Mouse (Mus musculus): ENCODE data around the gene Myh7b.

Myh7b gene

GRCm38 (mm10) chr2:155610978-155611377, at the start of gene Myh7b:
Myh7b (plus strand) TSS chr2:155611212.
- DNase-seq (ENCODE audit: low spot score in 2 of 2): no peak

DNA sequence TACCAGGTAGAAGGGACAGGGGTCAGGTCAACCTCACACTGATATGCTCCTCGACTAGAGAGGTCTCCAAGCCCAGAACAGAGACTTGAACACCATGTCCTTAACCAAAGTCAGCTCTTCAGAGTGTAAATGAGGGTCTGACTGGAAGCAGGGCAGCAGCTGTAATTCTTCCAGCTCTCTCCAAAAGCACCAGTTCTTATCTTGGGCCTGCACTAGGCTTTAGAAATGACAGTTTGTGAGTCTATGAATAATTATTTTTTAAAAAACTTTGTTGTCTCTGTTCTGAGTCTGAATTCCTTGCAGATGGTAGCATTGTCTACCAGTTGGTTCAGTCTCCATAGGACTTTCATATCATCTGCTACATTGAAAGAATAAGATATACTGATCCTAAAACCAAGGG, 48.8 kb upstream of the Myh7b start:
- no peak for DNase-seq (ENCODE audit: low spot score in 2 of 2)

- no peak for DNase-seq (ENCODE audit: low spot score in 2 of 2)
Measured at GRCm38 (mm10) chr2:155562934-155563333, 48.1 kb upstream of the Myh7b start.

GRCm38 (mm10) chr2:155567751-155568150, 43.3 kb upstream of the Myh7b start:
- no peak for DNase-seq (ENCODE audit: low spot score in 2 of 2)

DNA sequence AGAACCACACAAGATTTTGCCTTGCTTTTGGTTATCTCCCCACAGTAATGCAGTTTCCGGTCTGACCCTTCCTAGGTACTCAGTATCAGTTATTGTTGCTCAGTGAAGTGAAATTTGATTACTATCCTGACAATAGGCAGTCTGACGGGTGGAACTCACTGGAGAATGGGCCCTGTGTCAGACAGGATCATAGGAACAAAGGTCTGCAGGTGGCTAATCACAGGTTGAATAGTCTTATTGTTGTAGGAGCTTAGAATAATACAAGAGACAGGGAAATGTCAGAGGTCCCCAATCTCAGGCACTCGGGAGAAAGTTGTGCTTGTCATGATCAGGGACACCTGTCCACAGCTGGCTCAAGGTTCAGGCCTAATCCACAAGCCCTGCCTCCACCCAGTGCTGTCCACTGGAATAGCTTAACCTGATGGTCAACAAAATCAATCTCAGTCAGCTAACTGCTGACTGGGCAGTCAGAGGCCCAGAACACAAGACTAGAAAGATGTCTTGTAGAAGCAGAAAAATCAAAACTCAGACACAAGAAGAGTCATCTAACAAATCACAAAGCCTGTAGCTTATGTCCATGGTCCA, 41.7 kb upstream of the Myh7b start:
- no peak for DNase-seq (ENCODE audit: low spot score in 2 of 2)

DNA sequence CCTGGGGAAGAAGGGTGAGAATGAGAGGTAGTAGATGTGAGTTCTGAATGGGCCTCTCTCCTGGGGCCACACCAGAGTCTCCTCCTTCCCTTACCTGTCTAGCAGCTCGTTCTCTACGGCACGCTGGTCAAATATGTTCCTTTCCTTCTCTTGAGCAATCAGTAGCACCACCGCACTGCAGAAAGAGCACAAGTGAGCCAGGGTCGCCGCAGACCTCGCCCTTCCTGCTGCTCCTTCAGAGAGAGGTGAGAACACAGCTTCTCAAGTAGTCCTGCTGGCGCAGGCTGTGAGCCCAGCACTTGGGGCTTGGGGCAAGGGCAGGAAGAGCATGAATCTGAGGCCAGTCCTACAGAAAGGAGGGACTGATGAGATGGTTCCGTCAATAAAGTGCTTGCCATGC, 38.0 kb upstream of the Myh7b start:
- DNase-seq (ENCODE audit: low spot score in 2 of 2): no peak

DNA sequence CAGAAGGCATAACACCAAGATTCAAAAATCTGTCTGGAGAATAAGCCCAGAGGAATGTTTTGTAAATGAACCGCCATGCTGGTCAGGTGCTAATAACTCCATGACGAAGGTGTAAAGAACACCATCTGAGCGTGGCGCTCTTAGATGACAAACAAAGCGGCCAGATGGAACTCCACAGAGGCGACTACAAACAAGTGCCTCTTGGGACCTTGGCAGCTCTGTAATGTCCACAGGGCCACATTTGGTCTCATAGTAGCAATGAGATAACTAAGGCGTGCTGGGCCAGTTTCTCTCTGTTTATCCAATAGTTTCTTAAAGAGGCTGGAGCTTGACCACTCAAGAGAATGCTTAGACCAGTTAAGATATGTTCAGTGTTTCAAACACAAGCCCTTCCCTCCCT, 37.0 kb upstream of the Myh7b start:
- no peak for DNase-seq (ENCODE audit: low spot score in 2 of 2)

DNA sequence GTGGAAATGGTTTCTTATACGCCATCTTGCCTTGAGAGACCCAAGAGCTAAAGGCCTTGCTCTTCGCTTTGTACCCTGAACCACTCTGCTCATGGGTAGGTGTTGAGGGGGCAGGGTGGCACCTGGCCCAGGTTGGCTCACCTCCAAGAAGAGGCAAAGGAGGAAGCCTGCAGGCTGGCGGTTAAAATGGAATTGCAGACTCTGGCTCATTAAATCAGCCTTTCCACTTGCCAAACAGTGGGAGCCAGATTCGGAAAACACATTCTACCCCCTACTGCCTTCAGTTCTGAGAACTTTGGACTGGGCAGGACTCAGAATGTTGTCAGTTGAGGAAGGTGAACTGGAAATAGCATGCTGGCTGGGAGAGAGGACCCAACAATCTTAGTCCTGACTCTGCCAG, 36.3 kb upstream of the Myh7b start:
- peak in 1 of 2 experiments; percentile 38 for DNase-seq (ENCODE audit: low spot score in 2 of 2)

- no peak for DNase-seq (ENCODE audit: low spot score in 2 of 2)
Measured at GRCm38 (mm10) chr2:155576656-155577055, 34.4 kb upstream of the Myh7b start.

- DNase-seq (ENCODE audit: low spot score in 2 of 2): no peak
Measured at GRCm38 (mm10) chr2:155580331-155580730, 30.7 kb upstream of the Myh7b start.

GRCm38 (mm10) chr2:155582384-155582995, 28.5 kb upstream of the Myh7b start:
- DNase-seq (ENCODE audit: low spot score in 2 of 2): no peak

- no peak for DNase-seq (ENCODE audit: low spot score in 2 of 2)
Measured at GRCm38 (mm10) chr2:155582996-155583395, 28.0 kb upstream of the Myh7b start.

DNA sequence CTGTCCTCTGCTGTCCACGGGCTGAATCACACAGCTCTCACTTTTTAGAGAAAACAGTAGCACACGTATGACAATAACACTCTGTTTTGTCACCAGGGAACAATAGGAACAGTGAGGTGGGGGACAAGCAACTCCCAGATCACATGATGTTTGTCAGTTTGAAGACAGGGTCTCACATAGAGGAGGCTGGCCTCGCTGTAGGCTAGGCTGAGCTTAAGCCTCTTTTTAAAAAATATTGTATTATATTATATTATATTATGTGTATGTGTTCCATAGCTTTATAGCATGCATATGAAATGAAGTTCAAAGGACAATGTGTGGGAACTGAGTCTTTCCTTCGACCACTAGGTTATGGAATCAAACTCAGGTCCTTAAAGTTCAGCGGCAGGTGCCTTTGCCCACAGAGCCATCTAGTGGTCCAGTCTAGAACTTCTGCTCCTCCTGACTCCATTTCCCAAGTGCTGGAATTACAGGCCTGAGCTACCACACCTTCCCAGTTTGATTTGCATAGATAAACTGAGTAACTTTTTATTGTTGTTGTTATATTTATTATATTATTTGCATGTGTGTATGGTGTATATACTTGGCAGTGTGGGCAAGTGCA, 27.0 kb upstream of the Myh7b start:
- peak in 1 of 2 experiments; percentile 68 for DNase-seq (ENCODE audit: low spot score in 2 of 2)

GRCm38 (mm10) chr2:155585082-155585481, 25.9 kb upstream of the Myh7b start:
- no peak for DNase-seq (ENCODE audit: low spot score in 2 of 2)

GRCm38 (mm10) chr2:155585486-155585885, 25.5 kb upstream of the Myh7b start:
- DNase-seq (ENCODE audit: low spot score in 2 of 2): no peak

DNA sequence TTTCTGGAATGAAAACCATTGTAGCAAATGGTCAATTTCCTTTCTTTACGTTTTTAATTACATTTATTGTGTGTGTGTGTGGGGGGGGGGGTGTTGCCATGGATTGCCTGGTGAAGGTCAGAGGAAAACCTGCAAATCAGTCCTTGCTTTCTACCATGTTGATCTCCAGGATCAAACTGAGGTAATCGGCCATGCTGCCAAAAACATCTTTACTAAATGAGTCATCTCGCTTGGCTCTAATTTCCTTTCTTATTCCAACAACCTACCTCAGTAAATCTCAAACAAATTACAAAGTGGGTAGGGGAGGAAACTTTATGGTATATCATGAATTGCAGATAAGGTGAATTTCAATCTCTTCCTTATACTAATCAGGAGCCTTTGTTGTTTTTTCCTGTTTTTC, 22.9 kb upstream of the Myh7b start:
- DNase-seq (ENCODE audit: low spot score in 2 of 2): no peak

GRCm38 (mm10) chr2:155589521-155589920, 21.5 kb upstream of the Myh7b start:
- no peak for DNase-seq (ENCODE audit: low spot score in 2 of 2)

DNA sequence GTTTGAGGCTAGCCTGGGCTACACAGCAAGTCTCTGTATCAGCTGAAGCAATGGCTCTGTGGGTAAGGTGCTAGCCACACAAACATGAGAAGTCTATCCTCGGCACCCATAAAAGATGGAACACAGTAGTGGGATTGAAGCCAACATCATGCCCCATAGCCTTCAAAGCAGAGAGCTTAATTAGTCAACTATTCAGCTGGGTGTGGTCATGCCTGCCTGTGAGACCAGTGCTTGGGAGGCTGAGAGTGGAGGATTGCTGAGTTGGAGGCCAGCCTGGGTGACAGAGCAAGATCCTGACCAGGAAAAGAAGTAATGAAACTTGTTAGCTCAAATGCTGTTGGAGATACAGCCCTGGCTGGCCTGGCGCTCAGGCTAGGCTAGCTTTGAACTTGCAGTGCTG, 20.1 kb upstream of the Myh7b start:
- no peak for DNase-seq (ENCODE audit: low spot score in 2 of 2)

DNA sequence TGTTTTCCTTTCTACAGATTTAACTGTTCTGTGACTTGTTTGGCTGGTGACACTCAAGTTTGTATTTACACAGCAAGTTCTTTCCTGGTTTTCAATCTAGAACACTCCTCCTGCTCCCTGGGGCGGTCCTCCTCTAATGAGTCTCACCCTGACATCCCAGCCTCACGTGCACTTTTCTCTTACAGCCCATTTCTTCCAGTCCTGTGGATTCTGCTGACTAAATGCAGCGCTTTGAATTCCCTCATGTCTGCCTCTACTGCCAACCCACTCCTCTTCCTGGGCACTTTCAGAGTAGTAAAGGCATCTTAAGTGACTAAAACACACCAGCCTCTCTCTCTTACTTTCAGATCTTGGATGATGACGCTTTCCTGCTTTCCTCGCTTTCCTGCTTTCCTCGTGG, 19.3 kb upstream of the Myh7b start:
- DNase-seq (ENCODE audit: low spot score in 2 of 2): no peak

DNA sequence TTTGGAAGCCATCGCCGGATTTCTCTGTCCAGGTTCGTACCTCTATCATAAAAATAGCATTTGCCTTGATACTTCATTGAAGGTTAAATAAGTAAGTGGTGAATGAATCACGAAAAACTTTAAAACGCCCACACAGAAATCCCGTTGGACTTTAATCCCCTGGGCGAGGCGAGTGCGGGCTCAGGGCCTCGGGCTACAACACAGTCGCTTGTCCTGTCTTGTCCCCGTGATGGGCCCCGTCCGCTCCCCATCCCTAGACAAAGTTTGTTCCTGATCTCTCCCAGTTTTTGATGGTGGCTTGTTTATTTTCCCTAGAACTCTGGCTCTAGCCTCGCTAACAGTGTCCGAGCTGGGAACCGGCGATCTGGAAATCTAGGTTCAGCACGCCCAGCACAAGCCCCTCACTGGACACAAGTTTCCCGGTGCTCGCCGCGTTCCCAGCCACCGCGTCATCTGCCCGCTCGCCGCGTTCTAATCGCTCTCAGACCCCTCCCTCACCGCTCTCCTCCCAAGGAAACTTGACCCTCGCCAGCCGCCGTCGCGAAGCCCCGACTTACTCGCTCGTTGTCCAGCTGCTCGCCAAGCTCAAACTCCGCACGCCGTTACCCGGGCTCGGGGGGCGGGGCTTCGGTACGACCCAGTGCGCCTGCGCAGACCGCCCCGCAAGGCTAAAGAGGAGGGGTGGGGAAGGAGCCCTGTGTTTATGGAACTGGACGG, 18.7 kb upstream of the Myh7b start, which contains the start of gene Gss:
Gene Gss (minus strand): TSS at position 674 of the 717 bp plus-strand sequence.
- DNase-seq (ENCODE audit: low spot score in 2 of 2): peak; percentile 100

GRCm38 (mm10) chr2:155592854-155593283, 18.1 kb upstream of the Myh7b start:
- DNase-seq (ENCODE audit: low spot score in 2 of 2): no peak

GRCm38 (mm10) chr2:155595516-155595915, 15.5 kb upstream of the Myh7b start:
- no peak for DNase-seq (ENCODE audit: low spot score in 2 of 2)

DNA sequence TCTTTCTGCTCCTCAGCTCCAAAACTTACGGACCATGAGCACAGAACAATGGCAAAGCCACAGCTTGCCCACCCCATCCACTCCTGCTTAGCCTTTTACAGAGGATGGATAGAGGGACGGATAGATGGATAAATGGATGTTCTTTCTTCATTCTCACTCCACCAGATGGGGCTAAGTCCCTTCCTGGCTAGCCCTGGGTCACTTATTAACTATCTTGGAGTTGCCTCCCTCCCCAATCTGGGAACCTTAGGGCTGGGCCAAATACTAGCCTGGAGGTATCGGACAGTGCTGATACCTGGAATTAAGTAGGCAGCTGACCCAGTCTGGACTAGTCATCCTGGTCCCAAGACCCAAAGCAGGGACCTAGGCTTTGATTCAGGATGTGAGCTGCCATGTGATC, 7.3 kb upstream of the Myh7b start:
- no peak for DNase-seq (ENCODE audit: low spot score in 2 of 2)

Measured in cerebellum, postnatal 4 days (tissue).